ENCODE assay signal across 8 mouse cellular contexts in genomic region chr11:115832523-115832922, GRCm38 (mm10). TPM values are rescaled to one million over a fixed set of nuclear protein-coding genes. Genes with fewer than 3 reads are reported as not detected.
DNase-seq lines count a peak whose midpoint lies in the region; ATAC-seq and TF ChIP-seq lines count a peak whose summit lies in the region.

No protein-coding gene starts in this region.

- no peak for TF ChIP-seq POLR2A in ES-Bruce4 (IDR thresholded peaks at IDR 0.05; ENCODE audit: insufficient read depth, low read length)

- H3K36me3 ChIP-seq in ES-Bruce4 (ENCODE audit: control insufficient read depth, insufficient read depth, low read length, poor library complexity, severe bottlenecking): no peaks in the 10 kb centered on the region
- H3K36me3 ChIP-seq in liver, embryonic 11.5 days (ENCODE audit: control insufficient read depth, insufficient read depth, low read length): no peaks in the 10 kb centered on the region

- 37% methylated on average over 8 of the region's 8 CpGs for WGBS in liver, embryonic 11.5 days

- peak overlapping the region; percentile 33; the same call in 1 of the 2 replicates for H3K9ac ChIP-seq in ES-Bruce4 (ENCODE audit: low read depth, poor library complexity, severe bottlenecking)
- peak overlapping the region; percentile 44 for H3K9ac ChIP-seq in liver, embryonic 11.5 days (ENCODE audit: low read depth, low read length)

- peak overlapping the region; percentile 95 for H3K27ac ChIP-seq in ES-Bruce4 (ENCODE audit: insufficient read depth, low read length)
- peak overlapping the region; percentile 76 for H3K27ac ChIP-seq in liver, embryonic 11.5 days (ENCODE audit: low read depth, low read length)
- H3K27ac ChIP-seq in layer of hippocampus, adult 2 months: no peak overlapping the region

- peak overlapping the region; percentile 36; the same call in 1 of the 2 replicates for H3K4me3 ChIP-seq in ES-Bruce4 (ENCODE audit: low read depth, low read length)
- peak overlapping the region; percentile 2; the same call in 1 of the 2 replicates for H3K4me3 ChIP-seq in liver, embryonic 11.5 days (ENCODE audit: low read depth, low read length)
- no peak overlapping the region for H3K4me3 ChIP-seq in layer of hippocampus, adult 2 months

- no peak for TF ChIP-seq CTCF in ES-Bruce4 (IDR thresholded peaks at IDR 0.05; ENCODE audit: low read depth, low read length)
- no peak for TF ChIP-seq CTCF in layer of hippocampus, adult 2 months (conservative IDR thresholded peaks at IDR 0.05)

- DNase-seq in embryo, embryonic 10 days (ENCODE audit: low spot score): peak; percentile 88
- DNase-seq in hindlimb bud, embryonic 11.5 days (ENCODE audit: extremely low spot score, low read depth, low spot score): peak; percentile 57
- peak; percentile 69 for DNase-seq in liver, embryonic 11.5 days (ENCODE audit: low spot score)
- DNase-seq in left cerebral cortex, postnatal 14 days (ENCODE audit: low spot score in 2 of 2): no peak
- DNase-seq in right cerebral cortex, postnatal 4 days: no peak
- no peak for DNase-seq in layer of hippocampus, adult 2 months (ENCODE audit: low spot score in 2 of 2)

- no peak for ATAC-seq in liver, embryonic 11.5 days (replicated peaks; ENCODE audit: low FRiP score)
- ATAC-seq in inflammation-experienced regulatory T-cells, adult 6 months: no peak

- H3K9me3 ChIP-seq in ES-Bruce4 (replicated peaks; ENCODE audit: control insufficient read depth, insufficient read depth, low read length, poor library complexity, severe bottlenecking): no peaks in the 10 kb centered on the region
- H3K9me3 ChIP-seq in liver, embryonic 11.5 days (ENCODE audit: control insufficient read depth, low read length): no peaks in the 10 kb centered on the region

- H3K4me2 ChIP-seq in liver, embryonic 11.5 days: peak overlapping the region; percentile 65

- H3K4me1 ChIP-seq in ES-Bruce4 (ENCODE audit: control insufficient read depth, insufficient read depth, low read length): peaks cover 23% of the 10 kb centered on the region
- H3K4me1 ChIP-seq in liver, embryonic 11.5 days (replicated peaks; ENCODE audit: control insufficient read depth, insufficient read depth, low read length): peaks cover 58% of the 10 kb centered on the region

- H3K27me3 ChIP-seq in ES-Bruce4 (ENCODE audit: control insufficient read depth, insufficient read depth, low read length, poor library complexity, severe bottlenecking): no peaks in the 10 kb centered on the region
- H3K27me3 ChIP-seq in liver, embryonic 11.5 days (replicated peaks; ENCODE audit: control insufficient read depth, insufficient read depth, low read length): no peaks in the 10 kb centered on the region

- TF ChIP-seq EP300 in ES-Bruce4 (IDR thresholded peaks at IDR 0.05; ENCODE audit: insufficient read depth, low read depth, low read length): peak; percentile 97

- intact Hi-C loops in left cerebral cortex, postnatal 14 days (cut with DNase I): no loop called here

RNA-seq across cellular contexts. Expression of gene Llgl2, which starts 8.7 kb away (rescaled TPM):
- 92.1 and 99.1 TPM in 2 replicates for polyA plus RNA-seq in ES-Bruce4 (2011; ENCODE audit: insufficient read depth, insufficient read length, low read depth, missing spikeins)
- 15.6 and 18.7 TPM in 2 replicates for polyA plus RNA-seq in liver, embryonic 11.5 days (2014; fragmentation: Nextera tagmentation; extraction: Ambion mirVana)
- 1 to 10 TPM; 7.0 to 9.7 (median 9.6) TPM for polyA plus RNA-seq in inflammation-experienced regulatory T-cells, adult 6 months (2017; shearing (Covaris generic))
- total RNA-seq in left cerebral cortex, postnatal 14 days (2021): 1 to 10 TPM; 2.8 to 3.4 TPM
- 1 to 10 TPM; 1.6 to 2.3 TPM for total RNA-seq in layer of hippocampus, adult 2 months (2021)

RNA-seq across cellular contexts. Expression of gene Tsen54, which starts 18.0 kb away (rescaled TPM):
- polyA plus RNA-seq in ES-Bruce4 (2011; ENCODE audit: insufficient read depth, insufficient read length, low read depth, missing spikeins): 26.9 and 30.2 TPM in 2 replicates
- 36.1 and 36.4 TPM in 2 replicates for polyA plus RNA-seq in liver, embryonic 11.5 days (2014; fragmentation: Nextera tagmentation; extraction: Ambion mirVana)
- polyA plus RNA-seq in inflammation-experienced regulatory T-cells, adult 6 months (2017; shearing (Covaris generic)): 10 to 100 TPM in 2 of 3 experiments, 1 to 10 TPM in 1; 9.8 to 13.2 (median 10.8) TPM
- total RNA-seq in left cerebral cortex, postnatal 14 days (2021): 10 to 100 TPM; 12.7 to 15.3 TPM
- total RNA-seq in layer of hippocampus, adult 2 months (2021): 10 to 100 TPM; 11.8 to 13.0 TPM

RNA-seq across cellular contexts. Expression of gene Caskin2, which starts 19.1 kb away (rescaled TPM):
- 10.5 and 12.1 TPM in 2 replicates for polyA plus RNA-seq in ES-Bruce4 (2011; ENCODE audit: insufficient read depth, insufficient read length, low read depth, missing spikeins)
- 13.5 and 14.0 TPM in 2 replicates for polyA plus RNA-seq in liver, embryonic 11.5 days (2014; fragmentation: Nextera tagmentation; extraction: Ambion mirVana)
- 1 to 10 TPM in 1 of 3 experiments, under 1 TPM in 2; 0.58 to 1.2 (median 0.87) TPM for polyA plus RNA-seq in inflammation-experienced regulatory T-cells, adult 6 months (2017; shearing (Covaris generic))
- 10 to 100 TPM; 18.7 to 21.3 TPM for total RNA-seq in left cerebral cortex, postnatal 14 days (2021)
- total RNA-seq in layer of hippocampus, adult 2 months (2021): 10 to 100 TPM; 17.7 to 19.7 TPM

RNA-seq across cellular contexts. Expression of gene Myo15b, which starts 25.7 kb away (rescaled TPM):
- 1.6 and 4.2 TPM in 2 replicates for polyA plus RNA-seq in ES-Bruce4 (2011; ENCODE audit: insufficient read depth, insufficient read length, low read depth, missing spikeins)
- polyA plus RNA-seq in liver, embryonic 11.5 days (2014; fragmentation: Nextera tagmentation; extraction: Ambion mirVana): 0.56 and 0.89 TPM in 2 replicates
- not detected for polyA plus RNA-seq in inflammation-experienced regulatory T-cells, adult 6 months (2017; shearing (Covaris generic))
- under 1 TPM; 0.13 to 0.17 TPM for total RNA-seq in left cerebral cortex, postnatal 14 days (2021)
- under 1 TPM; 0.22 to 0.41 TPM for total RNA-seq in layer of hippocampus, adult 2 months (2021)

Comparison
In these comparisons a context has a peak if more than half of its experiments do, and no peak if none do; other contexts are left out.
1. DNase-seq: peak in embryo, embryonic 10 days (single experiment), hindlimb bud, embryonic 11.5 days (single experiment) and liver, embryonic 11.5 days (single experiment); none in left cerebral cortex, postnatal 14 days (0 of 2), right cerebral cortex, postnatal 4 days (single experiment) and layer of hippocampus, adult 2 months (0 of 2).